Mouse (Mus musculus) myocyte (in vitro differentiated cells): ENCODE data around the gene Sstr3. TPM values are rescaled to one million over a fixed set of nuclear protein-coding genes. Genes with fewer than 3 reads are reported as not detected.

Experiments used
- H3K27me3 ChIP-seq: one replicate; pipeline ENCODE4 v1.6.1; 2011; ENCODE audit not compliant: control insufficient read depth, insufficient read depth, insufficient read length
- H3K36me3 ChIP-seq: one replicate; pipeline ENCODE4 v1.6.1; 2011; ENCODE audit not compliant: control insufficient read depth, insufficient read depth
- H3K4me2 ChIP-seq: one replicate; pipeline ENCODE4 v1.6.1; 2011; ENCODE audit warnings: low read depth, control low read depth
- H3K4me3 ChIP-seq: one replicate; pipeline ENCODE4 v1.5.1; 2011; ENCODE audit warnings: mild to moderate bottlenecking, control low read depth, moderate library complexity
- H3K79me2 ChIP-seq: one replicate; pipeline ENCODE4 v1.6.1; 2011; ENCODE audit not compliant: control insufficient read depth, insufficient read depth
- H3ac ChIP-seq: one replicate; pipeline ENCODE4 v1.6.1; 2011; ENCODE audit not compliant: control insufficient read depth, insufficient read length
- CEBPB ChIP-seq: IDR thresholded peaks from 2 replicates; pipeline ENCODE4 v1.6.1; 2011; ENCODE audit warnings: mild to moderate bottlenecking, moderate library complexity; ENCODE audit not compliant: poor library complexity, insufficient read depth, severe bottlenecking
- E2F4 ChIP-seq: IDR thresholded peaks from one replicate; pipeline ENCODE4 v1.6.1; 2011; ENCODE audit warnings: mild to moderate bottlenecking, control low read depth, moderate library complexity; ENCODE audit not compliant: insufficient read depth
- MAX ChIP-seq: IDR thresholded peaks from one replicate; pipeline ENCODE4 v1.6.1; 2011; ENCODE audit warnings: low read depth, mild to moderate bottlenecking, control low read depth
- MYOD1 ChIP-seq, 3 experiments: IDR thresholded peaks; one replicate each; pipeline ENCODE4 v1.6.1; 2011; ENCODE audit warnings: control low read depth in 2 of 3, low read depth in 2 of 3, mild to moderate bottlenecking in 2 of 3, moderate library complexity in 1 of 3; ENCODE audit not compliant: insufficient read length in 2 of 3, control insufficient read depth in 1 of 3
- MYOG ChIP-seq, 3 experiments: IDR thresholded peaks; one replicate each; pipeline ENCODE4 v1.6.1; 2011; ENCODE audit warnings: control low read depth in 2 of 3, low read depth in 2 of 3, mild to moderate bottlenecking in 2 of 3; ENCODE audit not compliant: insufficient read length in 2 of 3, control insufficient read depth in 1 of 3, insufficient read depth in 1 of 3
- POLR2A ChIP-seq: IDR thresholded peaks from one replicate; pipeline ENCODE4 v1.6.1; 2011; ENCODE audit warnings: low read depth, mild to moderate bottlenecking, control low read depth, moderate library complexity; ENCODE audit not compliant: insufficient read length
- POLR2AphosphoS2 ChIP-seq: IDR thresholded peaks from one replicate; pipeline ENCODE4 v1.6.1; 2011; ENCODE audit warnings: low read depth, control low read depth; ENCODE audit not compliant: insufficient read length
- REST ChIP-seq: IDR thresholded peaks from one replicate; pipeline ENCODE4 v1.6.1; 2011; ENCODE audit warnings: mild to moderate bottlenecking, control low read depth, moderate library complexity; ENCODE audit not compliant: insufficient read depth, insufficient read length
- SRF ChIP-seq: IDR thresholded peaks from one replicate; pipeline ENCODE4 v1.6.1; 2011; ENCODE audit warnings: low read depth; ENCODE audit not compliant: control insufficient read depth, insufficient read length
- TCF12 ChIP-seq: IDR thresholded peaks from one replicate; pipeline ENCODE4 v1.6.1; 2011; ENCODE audit warnings: mild to moderate bottlenecking, control low read depth; ENCODE audit not compliant: poor library complexity, insufficient read depth, severe bottlenecking
- TCF3 ChIP-seq: IDR thresholded peaks from one replicate; pipeline ENCODE4 v1.6.1; 2011; ENCODE audit warnings: low read depth, control low read depth; ENCODE audit not compliant: insufficient read length
- USF1 ChIP-seq: IDR thresholded peaks from one replicate; pipeline ENCODE4 v1.6.1; 2011; ENCODE audit warnings: low read depth, mild to moderate bottlenecking, control low read depth, moderate library complexity
- polyA plus RNA-seq: library from polyadenylated mRNA; unstranded; fragments of >200 nt; fragmentation: generic; extraction: Trizol; gene quantifications from one replicate; pipeline ENCODE4 v1.2.1, GENCODE M21; 2012; ENCODE audit warnings: missing spikeins

Sstr3 gene
- polyA plus RNA-seq, 1 experiment, result not detected

- no peak within 1 kb of the TSS for H3K4me3 ChIP-seq
- no peak within 1 kb of the TSS for H3K4me2 ChIP-seq
- H3K27me3 ChIP-seq, result peaks cover 81% of the 10 kb centered on the region
Measured at GRCm38 (mm10) chr15:78572658-78573397, 28.3 kb upstream of the Sstr3 start, which contains the start of gene Rac2. TSS of gene Rac2 (minus strand) at chr15:78572783.

GRCm38 (mm10) chr15:78572270-78572600, 27.8 kb upstream of the Sstr3 start:
- no peak for TF ChIP-seq MAX
- no peak for TF ChIP-seq TCF3
- TF ChIP-seq POLR2A, result no peak
- TF ChIP-seq TCF12, result no peak
- TF ChIP-seq MYOG (IDR thresholded peaks at IDR 0.05; ENCODE audit: control insufficient read depth in 1 of 3, insufficient read depth in 1 of 3, insufficient read length in 2 of 3, low read depth in 2 of 3), result no peak
- no peak for TF ChIP-seq SRF
- no peak for TF ChIP-seq E2F4
- TF ChIP-seq CEBPB, result no peak
- TF ChIP-seq MYOD1 (IDR thresholded peaks at IDR 0.05; ENCODE audit: control insufficient read depth in 1 of 3, insufficient read length in 2 of 3, low read depth in 2 of 3), result no peak
- TF ChIP-seq USF1, result no peak
- no peak for TF ChIP-seq POLR2AphosphoS2
- TF ChIP-seq REST, result no peak
- Histone ChIP-seq H3K79me2 (no peaks in the 10 kb centered on the region), H3ac (no peak overlapping the region), H3K4me3 (no peak overlapping the region), H3K4me2 (no peak overlapping the region), H3K27me3 (peaks cover 82% of the 10 kb centered on the region), H3K36me3 (no peaks in the 10 kb centered on the region)

More at GRCm38 (mm10) chr15:78572658-78573397, 28.3 kb upstream of the Sstr3 start, which contains the start of gene Rac2:
- Histone ChIP-seq H3ac (no peak within 1 kb of the TSS), H3K79me2 (no peaks in the 10 kb centered on the region), H3K36me3 (no peaks in the 10 kb centered on the region)
- TF ChIP-seq E2F4 (no peak), REST (no peak), TCF12 (no peak), SRF (no peak), POLR2A (no peak), MYOG (IDR thresholded peaks at IDR 0.05; ENCODE audit: control insufficient read depth in 1 of 3, insufficient read depth in 1 of 3, insufficient read length in 2 of 3, low read depth in 2 of 3) (no peak), USF1 (no peak), TCF3 (no peak), CEBPB (no peak), MYOD1 (IDR thresholded peaks at IDR 0.05; ENCODE audit: control insufficient read depth in 1 of 3, insufficient read length in 2 of 3, low read depth in 2 of 3) (no peak), MAX (no peak)

- no peaks in the 10 kb centered on the region for H3K36me3 ChIP-seq
- H3K4me3 ChIP-seq, result no peak overlapping the region
- no peak overlapping the region for H3ac ChIP-seq
- TF ChIP-seq USF1 (no peak), MAX (no peak), MYOD1 (IDR thresholded peaks at IDR 0.05; ENCODE audit: control insufficient read depth in 1 of 3, insufficient read length in 2 of 3, low read depth in 2 of 3) (peak in 1 of 3 experiments; percentile 36), E2F4 (no peak), SRF (no peak), MYOG (IDR thresholded peaks at IDR 0.05; ENCODE audit: control insufficient read depth in 1 of 3, insufficient read depth in 1 of 3, insufficient read length in 2 of 3, low read depth in 2 of 3) (peak in 1 of 3 experiments; percentile 26), TCF12 (no peak), POLR2AphosphoS2 (no peak), TCF3 (no peak)
- H3K27me3 ChIP-seq, result peaks cover 85% of the 10 kb centered on the region
- H3K4me2 ChIP-seq, result no peak overlapping the region
- no peaks in the 10 kb centered on the region for H3K79me2 ChIP-seq
Measured at GRCm38 (mm10) chr15:78571554-78572269, 27.2 kb upstream of the Sstr3 start.

GRCm38 (mm10) chr15:78570170-78570569, 25.7 kb upstream of the Sstr3 start:
- Histone ChIP-seq H3K27me3 (peaks cover 82% of the 10 kb centered on the region), H3K4me3 (no peak overlapping the region), H3K36me3 (no peaks in the 10 kb centered on the region), H3K4me2 (no peak overlapping the region), H3ac (no peak overlapping the region), H3K79me2 (no peaks in the 10 kb centered on the region)
- TF ChIP-seq POLR2AphosphoS2, result no peak
- no peak for TF ChIP-seq MYOG (IDR thresholded peaks at IDR 0.05; ENCODE audit: control insufficient read depth in 1 of 3, insufficient read depth in 1 of 3, insufficient read length in 2 of 3, low read depth in 2 of 3)
- no peak for TF ChIP-seq POLR2A
- TF ChIP-seq E2F4, result no peak
- TF ChIP-seq SRF, result no peak
- no peak for TF ChIP-seq TCF3
- TF ChIP-seq TCF12, result no peak
- no peak for TF ChIP-seq USF1
- no peak for TF ChIP-seq REST
